Mouse (Mus musculus) right cerebral cortex, adult 18-20 months (tissue): ENCODE measurements around the gene Rgs3.

Source experiments
- DNase-seq: peaks from one replicate; pipeline ENCODE4 v3.0.0; 2022; ENCODE audit warnings: mixed read lengths

Rgs3 gene

GRCm38 (mm10) chr4:62606905-62607304, 47.3 kb downstream of the Rgs3 start:
- no peak for DNase-seq

GRCm38 (mm10) chr4:62607345-62607744, 47.7 kb downstream of the Rgs3 start:
- no peak for DNase-seq

DNA sequence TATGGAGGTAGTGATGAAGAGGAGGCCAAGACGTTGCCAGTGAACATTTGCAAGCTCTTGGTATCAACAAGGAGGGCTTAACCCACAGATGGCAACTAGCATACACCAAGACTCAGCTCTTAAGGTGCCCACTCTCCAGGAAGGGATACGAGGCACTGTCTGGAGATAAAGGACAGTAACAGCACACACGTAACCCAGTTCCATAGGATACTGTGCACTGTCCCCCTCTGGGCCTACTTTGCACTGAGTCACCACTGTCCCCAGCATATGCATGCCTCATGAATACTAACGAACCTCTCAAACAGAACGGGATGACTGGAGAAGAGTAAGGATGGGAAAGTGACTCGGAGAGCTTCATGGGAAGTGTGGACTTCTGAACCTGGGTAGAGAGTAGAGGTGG, 48.2 kb downstream of the Rgs3 start:
- DNase-seq, result no peak

GRCm38 (mm10) chr4:62609333-62609732, 49.7 kb downstream of the Rgs3 start:
- DNase-seq, result no peak

DNA sequence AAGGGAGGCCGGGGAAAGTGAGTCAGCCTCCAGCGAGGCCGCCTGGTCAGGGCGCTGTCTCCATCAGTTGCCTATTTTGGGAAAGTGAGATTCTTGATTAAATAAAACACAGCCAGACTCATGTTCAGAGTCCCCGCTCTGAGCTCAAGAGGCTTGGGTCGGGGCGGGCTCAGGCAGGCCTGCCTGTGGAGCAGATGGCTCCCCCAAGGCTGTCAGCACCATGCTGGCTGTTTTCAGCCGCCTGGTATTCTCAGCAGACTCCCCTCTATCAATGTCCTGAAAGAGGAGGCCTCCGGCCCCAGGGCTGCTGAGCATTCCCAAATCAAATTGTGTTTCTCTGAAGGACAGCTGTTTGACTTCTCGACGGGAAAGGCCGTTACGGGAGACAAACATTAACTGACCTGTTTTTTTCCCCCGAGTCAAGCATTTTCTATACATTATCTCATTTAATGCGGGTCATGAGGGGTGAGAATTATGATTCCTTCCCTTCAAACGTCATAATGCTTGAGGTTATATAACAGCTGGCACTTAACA, 50.6 kb downstream of the Rgs3 start:
- no peak for DNase-seq

DNA sequence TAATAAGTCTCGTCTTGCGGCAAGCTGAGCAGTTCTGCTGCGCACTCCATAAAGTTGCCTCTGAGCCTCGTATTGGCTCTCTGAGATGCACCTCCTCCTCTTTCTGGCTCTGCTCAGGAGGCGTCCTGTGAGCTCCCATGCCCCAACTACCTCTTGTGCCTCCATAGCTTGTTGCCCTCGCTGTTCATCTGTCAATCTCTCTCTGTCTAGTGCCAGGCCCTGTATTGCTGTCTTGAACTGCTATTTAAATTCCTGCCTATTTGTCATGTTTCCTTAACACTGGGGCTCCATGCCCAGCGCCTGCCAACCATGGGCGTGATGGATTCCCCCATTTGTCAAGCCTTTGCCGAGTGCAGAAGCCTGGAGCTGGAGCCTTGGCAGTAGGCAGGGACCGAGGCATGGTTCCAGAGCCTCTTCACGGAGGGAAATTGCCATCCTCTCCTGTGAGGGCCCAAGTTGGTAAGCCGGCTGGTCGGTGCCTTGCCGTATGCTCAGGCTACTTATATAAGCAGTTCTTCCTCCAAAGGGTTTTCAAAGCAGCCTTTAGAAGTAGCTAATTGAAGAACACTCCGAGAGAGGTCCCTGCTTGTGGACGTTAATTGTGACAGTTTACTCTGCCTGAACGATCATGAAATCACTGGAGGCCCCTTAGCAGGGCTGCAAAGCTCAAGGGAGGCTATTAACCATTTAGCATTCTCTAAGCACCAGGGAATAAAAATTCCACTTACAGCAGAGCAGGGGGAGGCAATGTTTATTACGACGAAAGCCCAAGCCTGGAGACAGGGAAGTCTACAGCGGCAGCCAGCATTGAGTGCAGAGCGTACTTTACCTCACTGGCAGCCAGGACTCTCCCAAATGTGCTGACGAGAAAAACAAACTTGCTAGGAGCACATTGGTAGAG, 53.2 kb downstream of the Rgs3 start:
- peak; percentile 87 for DNase-seq

GRCm38 (mm10) chr4:62613646-62614365, 54.2 kb downstream of the Rgs3 start:
- no peak for DNase-seq

DNA sequence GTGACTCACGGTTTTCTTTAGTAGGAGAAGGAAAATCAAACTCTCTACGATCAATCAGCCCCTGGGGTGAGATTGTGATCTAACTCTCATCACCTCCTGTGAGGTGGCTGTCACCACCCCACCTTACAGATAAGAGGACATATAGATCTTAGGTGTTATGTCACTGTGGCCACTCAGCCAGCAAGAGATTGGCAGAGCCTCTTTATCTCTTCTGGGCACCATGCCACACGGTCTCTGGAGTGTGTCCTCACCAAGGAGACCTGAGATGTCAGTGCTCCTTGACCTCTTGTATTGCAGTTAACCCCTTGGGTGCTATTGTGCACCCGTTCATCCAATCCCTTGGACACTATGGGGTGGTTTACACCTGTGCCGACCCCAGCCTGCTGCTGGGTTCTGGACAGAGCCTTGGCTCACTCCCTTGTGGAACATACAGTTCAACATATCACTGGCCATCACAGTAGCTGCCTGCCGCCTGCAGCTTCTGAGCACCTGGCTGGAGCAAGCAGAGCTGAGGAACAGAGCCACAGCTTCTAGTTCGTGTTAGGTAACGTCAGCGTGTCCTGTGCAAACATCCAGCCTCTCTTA, 58.3 kb downstream of the Rgs3 start:
- no peak for DNase-seq

DNA sequence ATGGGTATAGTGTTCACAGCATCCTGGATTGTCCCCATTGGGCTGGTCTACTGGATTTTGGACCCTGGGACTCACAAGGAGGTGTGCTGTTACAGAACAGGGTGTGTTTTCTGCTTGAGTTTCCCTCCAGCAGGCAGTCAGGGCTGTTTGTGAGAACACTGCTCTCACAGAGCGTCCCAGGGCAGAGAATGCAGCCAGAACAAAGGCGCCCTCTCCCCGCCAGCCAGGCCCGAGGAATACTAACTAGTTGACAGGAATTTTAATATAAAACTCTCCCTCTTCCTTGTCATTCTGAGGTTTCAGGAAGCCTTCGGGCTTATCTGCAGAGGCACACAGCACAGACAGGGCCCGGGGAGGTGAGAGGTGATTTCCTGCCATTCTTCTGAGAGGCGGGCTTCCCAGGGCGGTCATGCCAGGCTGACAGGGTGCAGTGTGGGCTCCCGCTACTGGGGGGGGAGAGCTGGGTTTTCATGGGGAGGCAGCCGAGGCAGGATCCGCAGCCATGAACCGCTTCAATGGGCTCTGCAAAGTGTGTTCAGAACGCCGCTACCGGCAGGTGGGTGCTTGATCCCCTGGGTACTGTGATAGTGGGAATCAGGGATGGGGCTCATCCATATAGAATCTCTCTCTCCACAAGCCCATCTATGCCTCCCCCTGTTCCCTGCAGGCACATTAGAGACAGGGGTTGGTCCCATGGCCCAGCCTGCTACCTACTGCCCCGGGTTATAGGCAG, 59.8 kb downstream of the Rgs3 start:
- DNase-seq, result peak; percentile 38

DNA sequence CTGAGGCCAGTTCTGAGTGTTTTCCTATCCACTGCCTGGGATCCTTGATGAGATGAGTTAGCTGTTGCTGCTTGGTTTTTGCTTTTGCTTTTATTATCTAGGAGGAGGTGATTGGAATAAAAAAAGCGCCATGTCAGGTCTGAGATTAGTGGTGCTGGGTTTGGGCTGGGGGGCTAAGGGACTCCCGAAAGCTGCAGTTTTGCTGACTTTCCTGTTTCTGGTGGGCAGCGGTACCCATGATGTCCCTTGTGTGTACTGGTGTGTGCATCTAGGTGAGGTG, 60.3 kb downstream of the Rgs3 start:
- DNase-seq, result no peak

DNA sequence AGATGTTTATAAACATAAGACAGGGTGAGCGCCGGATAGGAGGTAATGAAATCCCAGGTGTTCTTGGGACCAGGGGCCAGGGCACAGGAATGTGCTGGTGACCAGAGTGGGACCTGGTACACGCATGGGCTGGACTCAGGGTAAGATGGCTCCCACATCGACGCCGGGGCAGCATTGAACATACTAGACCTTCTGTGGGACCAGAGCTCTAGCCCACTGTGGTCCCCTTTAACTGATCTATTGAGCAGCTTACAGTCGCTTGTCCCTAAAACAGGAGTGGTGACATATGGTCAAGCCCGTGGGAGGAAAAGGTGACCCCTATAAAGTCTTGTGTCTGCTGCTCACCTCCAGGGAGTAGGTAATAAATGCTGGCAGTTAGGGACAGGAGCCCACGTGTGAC, 61.5 kb downstream of the Rgs3 start:
- no peak for DNase-seq

GRCm38 (mm10) chr4:62621880-62622675, 62.4 kb downstream of the Rgs3 start:
- no peak for DNase-seq

DNA sequence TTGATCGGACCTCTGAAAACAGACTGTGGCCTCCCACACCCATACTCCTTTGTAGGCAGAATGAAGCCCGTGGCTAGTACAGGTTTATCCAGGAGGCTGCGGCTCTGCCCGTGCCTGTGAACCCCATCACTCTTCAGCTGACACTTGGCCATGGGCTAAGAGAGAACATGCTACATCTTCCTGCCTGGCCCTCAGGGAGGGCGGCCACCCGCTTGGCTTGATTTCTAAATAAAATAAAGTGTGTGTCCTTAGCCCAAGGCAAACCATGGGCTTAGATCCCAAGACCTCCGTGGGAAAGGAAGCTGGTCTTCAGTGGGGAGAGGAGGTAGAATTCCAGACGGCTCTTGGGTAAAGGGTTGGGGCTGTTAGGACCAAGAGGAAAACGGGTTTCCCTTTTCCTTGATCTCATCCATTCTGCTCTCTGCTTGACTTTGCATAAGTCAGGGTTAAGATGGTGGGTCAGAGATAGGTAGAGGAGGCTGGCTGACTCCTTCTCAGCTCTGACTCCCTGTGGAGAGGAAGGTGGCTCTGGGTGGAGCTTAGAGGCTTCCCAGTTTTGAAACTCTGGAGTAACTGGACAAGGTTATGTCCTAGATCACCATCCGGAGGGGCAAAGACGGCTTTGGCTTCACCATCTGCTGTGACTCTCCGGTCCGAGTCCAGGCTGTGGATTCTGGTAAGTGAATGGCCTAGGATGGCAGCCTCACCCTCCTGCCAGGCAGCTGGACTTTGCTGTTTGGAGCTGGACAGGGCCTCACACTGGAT, 63.8 kb downstream of the Rgs3 start:
- DNase-seq, result no peak

GRCm38 (mm10) chr4:62624679-62625450, 65.2 kb downstream of the Rgs3 start:
- no peak for DNase-seq

GRCm38 (mm10) chr4:62625451-62626061, 65.9 kb downstream of the Rgs3 start:
- no peak for DNase-seq

DNA sequence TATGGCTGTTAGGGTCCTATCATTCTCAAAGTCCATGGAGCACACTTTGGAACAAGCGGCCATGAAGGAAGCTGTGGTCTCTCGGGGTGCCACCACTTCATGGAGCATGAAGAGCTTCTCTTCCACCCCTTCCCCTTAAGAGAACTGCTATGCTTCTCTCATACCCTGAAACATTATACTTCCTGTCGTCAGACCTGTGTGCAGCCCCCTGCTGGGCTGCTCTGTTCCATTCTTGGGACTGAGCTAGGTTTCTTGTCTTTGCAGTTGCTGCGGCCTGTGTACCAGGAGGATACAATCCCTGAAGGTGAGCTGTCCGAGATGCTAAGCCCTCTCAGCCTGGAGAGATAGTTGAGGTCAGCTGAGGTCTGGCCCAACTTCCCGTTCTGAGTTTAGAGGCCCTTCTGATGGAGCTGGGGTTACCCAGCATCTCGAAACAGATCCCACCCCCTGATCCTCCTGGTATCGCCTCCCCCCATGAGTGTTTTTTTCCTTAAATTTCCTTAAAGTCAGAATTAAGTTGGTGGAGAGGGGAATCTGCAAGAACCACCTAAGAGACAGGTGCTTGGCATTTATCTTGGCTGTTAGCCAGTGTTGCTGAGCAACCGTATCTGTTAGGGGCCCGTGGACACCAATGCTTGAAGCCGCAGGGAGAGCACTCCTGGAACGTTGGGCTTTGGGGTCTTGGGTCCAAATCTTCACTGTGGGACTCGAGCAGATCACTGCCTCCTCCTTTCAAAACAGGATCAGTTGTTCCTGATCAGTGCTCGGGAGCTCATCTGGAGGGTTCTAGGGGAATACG, 66.8 kb downstream of the Rgs3 start:
- DNase-seq, result no peak

DNA sequence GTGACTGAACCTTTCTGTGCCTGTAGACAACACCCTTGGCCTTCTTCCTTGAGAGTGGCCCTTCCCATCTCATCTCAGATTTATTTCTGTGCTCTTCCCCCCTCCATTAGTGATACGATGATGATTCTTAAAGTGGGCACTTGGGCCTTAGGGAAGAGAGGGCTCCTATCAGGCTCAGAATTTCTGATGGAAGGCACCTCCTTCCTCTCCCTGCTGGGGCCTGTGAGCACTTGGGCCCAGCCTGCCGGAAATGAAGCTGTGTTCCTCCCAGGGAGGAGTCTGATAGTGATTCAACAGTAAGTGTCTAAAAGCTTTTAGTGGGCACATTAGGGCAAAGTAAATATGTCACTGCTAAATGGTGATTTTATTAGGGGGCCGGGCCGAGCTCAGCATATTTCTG, 67.7 kb downstream of the Rgs3 start:
- no peak for DNase-seq

- no peak for DNase-seq
Observed at GRCm38 (mm10) chr4:62628547-62628946, 68.9 kb downstream of the Rgs3 start.

DNA sequence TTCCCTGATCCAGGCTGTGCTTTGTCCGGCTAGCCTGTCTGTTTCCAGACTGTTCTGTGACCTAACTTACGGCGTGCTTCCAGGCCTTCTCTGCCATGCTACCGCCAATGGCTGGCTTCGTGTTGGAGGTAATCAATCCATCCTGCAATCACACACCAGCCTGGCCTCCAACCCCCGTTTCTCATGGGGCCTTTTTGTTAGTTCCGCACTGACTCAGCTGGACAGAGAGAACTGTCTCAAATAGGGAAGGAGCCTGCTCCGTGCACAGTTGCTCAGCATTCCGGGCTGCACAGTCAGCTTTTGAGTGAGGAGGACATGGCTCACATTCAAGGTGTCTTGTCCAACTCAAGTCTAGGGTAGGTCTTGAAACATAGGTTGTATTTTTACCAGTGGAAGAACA, 69.8 kb downstream of the Rgs3 start:
- DNase-seq, result no peak
